Mouse (Mus musculus) layer of hippocampus, postnatal 25 days (tissue): Measurements from ENCODE around the gene Nceh1. TPM values are rescaled to one million over a fixed set of nuclear protein-coding genes. Genes with fewer than 3 reads are reported as not detected.

Experiments
- DNase-seq, 2 experiments: peaks; one replicate each; pipeline ENCODE4 v3.0.0; 2022; ENCODE audit warnings: mixed read lengths in 2 of 2, low spot score in 1 of 2; ENCODE audit errors: extremely low spot score in 1 of 2
- total RNA-seq, 2 experiments: library from RNA; stranded (reverse); gene quantifications; 2 replicates each; pipeline ENCODE4 v1.2.3; 2021

The Nceh1 gene
- total RNA-seq, 2 experiments from 2014 or later = 106 to 108 TPM

DNA sequence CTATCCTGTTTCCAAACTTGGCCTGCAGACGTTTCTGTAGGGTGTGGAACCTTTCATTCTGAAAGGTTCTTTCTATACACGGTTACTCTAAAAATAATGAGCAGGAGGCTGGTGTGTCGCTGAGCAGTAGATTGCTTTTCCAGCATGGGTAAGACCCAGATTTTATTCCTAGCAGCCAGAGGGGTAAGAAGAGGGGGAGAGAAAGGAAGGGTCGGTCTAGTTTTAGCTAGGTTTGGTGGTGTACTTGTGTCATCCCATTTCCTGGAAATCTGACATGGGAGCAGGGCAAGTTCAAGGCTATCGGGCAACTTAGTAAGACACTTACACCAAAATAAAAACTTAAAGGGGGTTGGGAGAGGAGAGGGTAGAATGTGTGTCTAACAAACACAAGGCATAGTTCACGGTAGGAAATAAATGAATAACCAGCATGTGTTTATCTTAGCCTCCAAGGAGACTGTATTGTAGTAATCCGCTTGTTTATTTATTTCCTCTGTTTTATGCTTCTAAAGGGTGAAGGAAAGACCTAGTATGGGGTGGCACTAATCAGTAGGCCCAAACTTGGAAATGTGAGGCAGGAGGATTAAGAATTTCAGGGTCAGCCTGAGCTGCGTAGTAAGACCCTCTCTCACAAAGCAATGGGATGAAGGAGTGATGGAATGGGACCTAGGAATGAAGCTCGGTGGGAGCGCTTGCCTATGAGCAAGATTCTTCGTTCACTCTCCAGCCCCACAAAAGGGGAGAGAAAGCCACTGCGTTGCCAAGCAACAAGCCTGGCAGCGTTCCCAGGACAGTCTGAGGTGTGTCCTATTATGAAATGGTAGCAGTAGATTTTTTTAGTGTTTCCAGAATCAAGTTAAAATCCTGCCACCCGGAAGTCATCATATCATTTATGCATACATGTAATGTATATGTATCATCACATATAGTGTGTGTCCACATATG lies 6.8 kb downstream of the Nceh1 start:
- DNase-seq = peak; percentile 49 to 82

DNA sequence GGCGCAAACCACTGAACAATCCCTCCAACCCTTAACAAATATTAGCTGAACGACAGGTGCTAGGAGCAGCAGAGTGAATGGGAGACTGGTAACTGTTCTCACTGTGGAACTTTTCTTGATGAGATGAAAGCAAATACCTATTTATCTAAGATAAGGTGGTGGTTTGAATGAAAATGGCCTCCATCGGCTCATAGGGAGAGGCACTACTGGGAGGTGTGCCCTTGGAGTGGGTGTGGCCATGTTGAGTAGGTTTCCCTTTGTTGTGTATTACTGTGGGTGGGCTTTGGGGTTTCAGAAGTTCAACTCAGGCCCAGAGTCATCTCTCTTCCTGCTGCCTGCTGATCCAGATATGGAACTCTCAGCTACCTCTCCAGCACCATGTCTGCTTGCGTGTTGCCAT lies 8.1 kb downstream of the Nceh1 start:
- DNase-seq = no peak

DNA sequence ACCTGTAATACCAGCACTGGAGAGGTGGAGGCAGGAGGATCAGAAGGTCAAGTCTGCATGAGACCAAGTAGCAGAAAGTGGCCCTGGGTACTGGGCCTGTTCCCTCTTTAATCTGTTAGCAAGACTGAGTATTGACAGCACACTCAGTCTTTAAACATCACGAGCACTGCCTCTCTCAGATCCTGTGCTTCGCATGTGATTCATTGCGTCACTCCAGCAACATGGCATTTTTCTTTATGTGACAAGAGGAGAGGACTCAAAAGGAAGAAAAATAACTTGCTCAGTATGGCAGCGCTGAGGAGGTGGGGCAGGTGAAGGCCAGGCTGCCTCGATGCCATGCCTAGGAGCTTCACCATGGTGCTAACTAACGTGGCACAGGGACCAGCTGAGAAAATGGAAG lies 9.1 kb downstream of the Nceh1 start:
- DNase-seq = no peak

DNA sequence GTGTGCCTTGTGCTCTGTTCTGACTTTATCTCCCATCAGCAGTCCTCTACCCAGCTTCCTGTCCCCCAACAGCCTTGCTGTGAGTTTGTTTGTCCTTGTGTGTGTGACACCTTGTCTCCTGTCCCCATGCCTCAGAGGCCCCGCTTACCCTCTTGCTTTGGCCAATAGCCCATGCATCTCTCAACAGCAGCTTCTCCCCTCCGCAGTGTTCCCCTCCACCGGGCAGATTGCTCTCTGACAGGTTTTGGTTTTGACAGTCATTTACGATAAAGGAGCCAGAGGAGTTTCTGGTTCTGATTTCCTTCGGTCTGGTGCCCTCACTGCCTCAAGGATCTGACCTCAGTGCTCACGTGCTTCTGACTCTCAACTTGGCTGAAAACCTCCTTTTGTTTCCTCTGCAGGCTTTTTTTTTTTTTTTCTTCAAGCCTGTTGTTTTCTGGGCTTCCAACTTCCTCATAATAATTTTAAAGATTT lies 11.1 kb downstream of the Nceh1 start:
- DNase-seq = no peak

DNA sequence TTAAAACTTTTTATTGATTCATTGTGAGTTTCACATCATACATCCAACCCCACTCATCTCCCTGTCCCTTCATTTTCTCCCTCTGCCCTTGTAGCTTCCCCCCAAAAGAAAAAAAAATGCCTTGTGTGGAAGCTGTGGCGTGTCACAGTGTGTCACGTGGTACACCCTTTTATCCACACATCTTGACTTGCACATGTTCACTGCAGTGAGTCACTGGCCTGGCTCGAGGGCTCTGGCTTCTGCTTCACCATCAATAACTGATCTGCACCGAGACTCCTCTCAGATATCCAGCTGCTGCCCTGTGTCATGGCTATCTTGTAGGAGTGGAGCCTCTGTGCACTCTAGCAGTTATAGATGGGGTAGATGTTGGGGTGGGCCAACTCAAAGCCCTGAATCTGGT lies 12.4 kb downstream of the Nceh1 start:
- DNase-seq = no peak

GRCm38 (mm10) chr3:27195573-27196227 lies 12.9 kb downstream of the Nceh1 start:
- DNase-seq = no peak

GRCm38 (mm10) chr3:27196529-27196928 lies 13.8 kb downstream of the Nceh1 start:
- DNase-seq = no peak

GRCm38 (mm10) chr3:27197816-27198215 lies 15.1 kb downstream of the Nceh1 start:
- DNase-seq = no peak

DNA sequence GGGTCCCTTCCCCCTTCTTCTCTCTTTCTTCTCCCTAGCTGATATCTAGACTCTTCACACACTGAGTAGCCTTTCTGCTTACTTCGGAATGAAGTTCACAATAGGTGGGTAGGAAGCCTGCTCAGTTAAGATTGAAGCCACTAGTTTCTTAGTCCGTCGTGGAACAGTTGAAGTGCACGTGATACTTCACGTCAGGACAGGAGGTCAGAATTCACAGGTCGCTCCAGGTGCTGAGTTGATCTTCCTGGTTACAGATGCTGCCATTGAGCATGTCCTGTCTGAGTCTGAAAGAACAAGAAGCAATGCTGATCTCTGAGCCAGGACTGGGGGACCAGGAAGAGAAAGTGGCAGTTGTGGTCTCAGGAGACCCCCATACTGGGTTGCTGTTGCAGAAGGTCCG lies 16.4 kb downstream of the Nceh1 start:
- no peak for DNase-seq

GRCm38 (mm10) chr3:27201728-27202411 lies 19.1 kb downstream of the Nceh1 start:
- DNase-seq = no peak

- DNase-seq = no peak
Measured at GRCm38 (mm10) chr3:27205068-27205467, 22.3 kb downstream of the Nceh1 start.

- no peak for DNase-seq
Measured at GRCm38 (mm10) chr3:27205514-27206220, 22.9 kb downstream of the Nceh1 start.

- no peak for DNase-seq
Measured at GRCm38 (mm10) chr3:27206221-27206560, 23.4 kb downstream of the Nceh1 start.

DNA sequence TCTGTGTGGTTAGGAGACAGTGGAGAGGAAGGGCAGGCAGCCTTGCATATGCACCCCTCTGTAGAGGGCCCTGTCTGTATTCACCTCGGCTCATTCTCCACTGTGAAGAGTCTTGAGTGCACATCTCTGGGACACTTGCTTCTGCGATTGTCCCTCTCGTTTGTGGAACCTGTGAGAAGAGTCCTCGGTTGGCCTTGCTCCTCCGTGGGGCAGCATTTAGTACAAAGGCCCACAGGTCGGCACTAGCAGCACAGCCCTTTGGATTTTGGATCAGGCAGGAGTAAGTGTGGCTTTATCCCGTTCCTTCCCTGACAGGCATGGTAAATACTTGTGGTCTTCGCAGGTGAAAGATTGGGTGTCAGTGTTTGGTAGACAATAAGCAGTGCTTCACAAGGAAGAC lies 23.8 kb downstream of the Nceh1 start:
- no peak for DNase-seq

DNA sequence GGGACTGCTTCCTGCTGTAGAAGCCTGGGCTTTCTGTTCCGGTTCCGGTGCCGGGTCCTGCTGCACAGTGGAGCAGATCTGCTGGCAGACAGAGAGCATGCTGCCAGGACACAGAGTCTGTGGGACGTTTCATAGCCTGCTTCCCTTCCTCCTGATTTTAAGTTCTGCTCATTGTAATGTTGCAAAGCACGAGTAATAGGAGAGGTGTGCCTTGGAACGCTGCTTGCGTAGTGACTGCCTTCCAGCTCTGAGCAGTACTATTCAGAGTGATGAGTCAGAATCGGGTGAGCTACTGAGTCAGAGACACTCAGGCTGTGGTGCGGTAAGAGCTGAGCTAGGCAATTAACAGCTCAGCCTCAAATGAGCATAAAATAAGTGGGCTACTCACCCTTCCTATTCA lies 26.9 kb downstream of the Nceh1 start:
- no peak for DNase-seq

DNA sequence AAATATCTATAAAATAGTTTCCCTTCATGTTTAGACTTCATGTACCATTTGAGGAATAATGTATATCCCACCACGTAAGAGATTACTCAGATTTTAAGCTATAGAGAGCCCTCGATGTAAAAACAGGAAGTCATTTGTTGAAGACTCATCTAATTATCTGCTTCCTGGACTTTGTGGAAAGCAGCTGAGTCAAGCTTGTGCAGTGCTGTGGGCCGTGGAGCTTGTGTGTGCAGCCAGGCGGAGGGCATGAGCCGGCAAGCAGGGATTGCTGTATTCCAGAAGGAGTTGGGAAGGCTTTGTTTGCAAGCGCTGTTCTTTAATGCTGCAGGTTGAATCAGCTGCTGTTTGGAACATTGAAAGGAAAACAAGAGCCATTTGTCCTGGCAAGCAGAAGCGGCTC lies 27.5 kb downstream of the Nceh1 start:
- no peak for DNase-seq

- no peak for DNase-seq
Measured at GRCm38 (mm10) chr3:27214016-27214816, 31.5 kb downstream of the Nceh1 start.

GRCm38 (mm10) chr3:27217331-27217730 lies 34.6 kb downstream of the Nceh1 start:
- no peak for DNase-seq

GRCm38 (mm10) chr3:27218604-27219003 lies 35.8 kb downstream of the Nceh1 start:
- DNase-seq = no peak

- no peak for DNase-seq
Measured at GRCm38 (mm10) chr3:27222052-27222451, 39.3 kb downstream of the Nceh1 start.
